Mouse (Mus musculus) right cerebral cortex, postnatal 25 days (tissue): ENCODE data around the gene Trim56.
"Not testable (repeated sequence)": the region's sequence is repeated elsewhere in the genome, so short reads cannot be mapped to it uniquely, and the experiment has no call there.

Source experiments
- DNase-seq: peaks from one replicate; pipeline ENCODE4 v3.0.0; 2022

The Trim56 gene

GRCm38 (mm10) chr5:137115866-137116847 lies at the start of gene Trim56:
Gene Trim56 (minus strand): TSS chr5:137116209.
- DNase-seq, result no peak

GRCm38 (mm10) chr5:137161853-137162252 lies 45.8 kb upstream of the Trim56 start:
- no peak for DNase-seq

- DNase-seq, result no peak
Measured at GRCm38 (mm10) chr5:137159461-137159860, 43.5 kb upstream of the Trim56 start.

- no peak for DNase-seq
Measured at GRCm38 (mm10) chr5:137153289-137153688, 37.3 kb upstream of the Trim56 start.

GRCm38 (mm10) chr5:137152623-137153022 lies 36.6 kb upstream of the Trim56 start:
- no peak for DNase-seq

GRCm38 (mm10) chr5:137149272-137149882 lies 33.4 kb upstream of the Trim56 start, which contains the start of gene Muc3:
Gene Muc3 (minus strand): TSS chr5:137149322.
- DNase-seq, result not testable (repeated sequence)

GRCm38 (mm10) chr5:137140836-137141235 lies 24.8 kb upstream of the Trim56 start:
- DNase-seq, result no peak

- no peak for DNase-seq
Measured at GRCm38 (mm10) chr5:137138977-137139376, 23.0 kb upstream of the Trim56 start.

- no peak for DNase-seq
Measured at GRCm38 (mm10) chr5:137134959-137135358, 18.9 kb upstream of the Trim56 start.

GRCm38 (mm10) chr5:137131490-137131889 lies 15.5 kb upstream of the Trim56 start:
- peak; percentile 26 for DNase-seq

GRCm38 (mm10) chr5:137129281-137129680 lies 13.3 kb upstream of the Trim56 start:
- DNase-seq, result no peak

GRCm38 (mm10) chr5:137123516-137123915 lies 7.5 kb upstream of the Trim56 start:
- DNase-seq, result no peak

- peak; percentile 39 for DNase-seq
Measured at GRCm38 (mm10) chr5:137122686-137123193, 6.7 kb upstream of the Trim56 start.

GRCm38 (mm10) chr5:137121280-137121679 lies 5.3 kb upstream of the Trim56 start:
- DNase-seq, result no peak

GRCm38 (mm10) chr5:137118878-137119277 lies 2.9 kb upstream of the Trim56 start:
- DNase-seq, result no peak

GRCm38 (mm10) chr5:137117994-137118393 lies 2.0 kb upstream of the Trim56 start:
- not testable (repeated sequence) for DNase-seq

- no peak for DNase-seq
Measured at GRCm38 (mm10) chr5:137116987-137117386, 978 bp upstream of the Trim56 start.

- no peak for DNase-seq
Measured at GRCm38 (mm10) chr5:137114891-137115561, 983 bp downstream of the Trim56 start.

- no peak for DNase-seq
Measured at GRCm38 (mm10) chr5:137111542-137112408, 4.2 kb downstream of the Trim56 start.

- no peak for DNase-seq
Measured at GRCm38 (mm10) chr5:137110863-137111262, 5.1 kb downstream of the Trim56 start.

- DNase-seq, result no peak
Measured at GRCm38 (mm10) chr5:137109941-137110593, 5.9 kb downstream of the Trim56 start.

- DNase-seq, result no peak
Measured at GRCm38 (mm10) chr5:137108111-137108510, 7.9 kb downstream of the Trim56 start.
